Mouse (Mus musculus) kidney, adult 2 months (tissue): ENCODE results near the gene Trpm3.

Experiments
- CTCF ChIP-seq: fragments of 200-500 bp; conservative IDR thresholded peaks from 2 replicates; pipeline ENCODE4 v1.5.1; 2011; ENCODE audit warnings: low read depth, mild to moderate bottlenecking, control low read depth, low read length, moderate library complexity, mixed read lengths; ENCODE audit not compliant: insufficient read depth, insufficient read length
- POLR2A ChIP-seq: fragments of 200-500 bp; IDR thresholded peaks from one replicate; pipeline ENCODE4 v1.6.1; 2011; ENCODE audit warnings: low read depth, low read length, control low read depth

DNA sequence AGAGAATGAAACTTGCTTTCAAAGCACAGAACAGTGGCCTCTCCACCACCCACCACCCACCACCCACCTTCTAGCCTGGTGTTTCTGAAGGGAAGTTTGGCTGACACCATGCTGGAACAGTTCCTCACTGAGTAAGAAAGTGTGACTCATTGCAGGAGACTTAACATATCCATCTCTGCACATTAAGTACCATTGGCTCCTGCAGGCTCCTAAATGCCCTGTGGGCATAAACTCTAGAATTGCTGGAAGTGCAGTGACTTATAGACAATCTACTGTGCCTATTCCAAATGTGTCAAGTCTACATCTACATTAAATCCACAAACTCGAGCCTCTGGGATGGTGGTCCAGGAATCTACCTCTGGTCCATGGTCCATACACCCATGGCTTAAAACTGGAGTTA, 840.3 kb downstream of the Trpm3 start:
- TF ChIP-seq CTCF = no peak
- no peak for TF ChIP-seq POLR2A
